Mouse (Mus musculus): ENCODE measurements at regions not wholly inside any gene's neighbourhood (a gene's known extent, or its start where the extent isn't known, plus 50 kb on each side); places are given as distances from the start of the nearest gene placed in this dataset.

DNA sequence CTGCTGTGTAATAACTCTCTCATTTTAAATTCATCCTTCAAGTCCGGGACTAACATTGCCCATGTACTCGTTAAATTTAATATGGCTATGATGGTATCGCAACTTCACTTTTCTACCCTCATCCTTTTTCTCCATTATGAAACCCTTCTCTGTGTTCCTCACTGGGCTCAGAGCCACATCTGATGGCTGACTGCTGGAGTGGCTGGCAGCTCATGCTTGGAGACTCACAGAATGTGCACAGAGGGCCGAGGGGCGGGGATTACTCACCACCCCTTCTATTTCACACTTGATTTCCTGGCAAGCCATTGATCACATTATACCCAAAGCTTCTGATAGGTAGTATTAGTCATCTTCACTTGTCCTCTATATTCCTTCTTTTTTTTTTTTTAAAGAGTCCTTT lies 81.1 kb upstream of the Vwde start:
- no peak for DNase-seq

- DNase-seq = no peak
Measured at GRCm38 (mm10) chr6:13298171-13298570, 73.4 kb upstream of the Vwde start.

DNA sequence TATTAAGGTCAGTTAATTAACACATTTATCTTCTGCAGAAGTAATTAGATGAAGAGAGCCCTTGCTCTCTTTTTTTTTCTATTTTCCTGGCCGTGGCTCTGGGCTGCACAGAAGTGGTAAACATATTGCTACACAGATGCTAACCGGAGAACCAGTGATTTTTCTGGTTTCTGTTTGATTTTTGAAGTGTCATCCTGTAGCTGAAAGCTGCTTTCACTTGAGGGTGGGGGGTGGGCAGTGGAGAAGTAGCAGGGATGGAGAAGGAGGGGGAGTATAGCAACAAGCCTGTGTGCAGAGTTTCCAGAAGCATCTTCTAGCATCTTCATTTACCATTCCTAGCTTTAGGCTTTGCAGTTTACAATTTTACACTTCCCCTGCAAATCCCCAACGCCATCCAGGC lies 72.3 kb upstream of the Vwde start:
- DNase-seq = no peak

GRCm38 (mm10) chr6:13296041-13296440 lies 71.3 kb upstream of the Vwde start:
- DNase-seq = no peak

GRCm38 (mm10) chr6:13294393-13294792 lies 69.6 kb upstream of the Vwde start:
- DNase-seq = no peak

GRCm38 (mm10) chr6:13288500-13288899 lies 63.7 kb upstream of the Vwde start:
- peak; percentile 3 for DNase-seq

- DNase-seq = no peak
Measured at GRCm38 (mm10) chr6:13287812-13288211, 63.0 kb upstream of the Vwde start.

DNA sequence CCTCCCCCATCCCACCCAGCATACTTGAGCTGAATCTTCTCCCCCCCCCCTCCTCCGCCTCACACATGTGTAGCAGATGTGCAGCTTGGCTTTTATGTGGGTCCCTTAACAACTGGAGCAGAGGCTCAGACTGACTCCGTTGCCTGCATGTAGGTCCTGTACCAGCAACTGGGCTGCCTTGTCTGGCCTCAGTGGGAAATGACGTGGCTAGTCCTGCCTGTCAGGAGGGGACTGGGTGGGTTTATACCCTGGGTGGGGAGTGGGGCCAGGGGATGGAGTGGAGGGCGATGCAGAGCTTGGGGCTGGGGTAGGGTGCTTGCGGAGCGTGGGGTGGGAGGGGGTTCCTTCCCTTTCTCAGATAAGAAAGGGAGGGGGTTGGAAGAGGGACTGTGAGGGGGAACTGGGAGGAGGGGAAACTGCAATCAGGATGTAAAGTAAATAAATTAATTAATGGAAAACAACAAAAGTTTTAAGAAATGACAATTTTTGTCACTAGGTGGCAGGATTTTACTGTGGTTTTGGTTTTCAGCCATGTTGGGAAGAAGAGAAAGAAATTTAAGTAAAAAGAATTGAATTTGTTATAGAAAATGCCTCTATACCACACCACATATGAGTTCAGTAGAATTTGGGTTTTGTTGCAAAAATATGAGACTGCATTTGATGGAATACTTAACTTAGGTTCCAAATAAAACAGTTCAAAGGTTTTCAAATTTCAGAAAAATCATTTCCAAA lies 61.9 kb upstream of the Vwde start:
- DNase-seq = no peak

- no peak for DNase-seq
Measured at GRCm38 (mm10) chr6:13280835-13281234, 56.1 kb upstream of the Vwde start.
